Mouse (Mus musculus) thymus, postnatal 14 days (tissue): Measurements from ENCODE around the gene Sipa1l2.

Source experiments
- DNase-seq: peaks from one replicate; pipeline ENCODE4 v3.0.0; 2021

Sipa1l2 gene

DNA sequence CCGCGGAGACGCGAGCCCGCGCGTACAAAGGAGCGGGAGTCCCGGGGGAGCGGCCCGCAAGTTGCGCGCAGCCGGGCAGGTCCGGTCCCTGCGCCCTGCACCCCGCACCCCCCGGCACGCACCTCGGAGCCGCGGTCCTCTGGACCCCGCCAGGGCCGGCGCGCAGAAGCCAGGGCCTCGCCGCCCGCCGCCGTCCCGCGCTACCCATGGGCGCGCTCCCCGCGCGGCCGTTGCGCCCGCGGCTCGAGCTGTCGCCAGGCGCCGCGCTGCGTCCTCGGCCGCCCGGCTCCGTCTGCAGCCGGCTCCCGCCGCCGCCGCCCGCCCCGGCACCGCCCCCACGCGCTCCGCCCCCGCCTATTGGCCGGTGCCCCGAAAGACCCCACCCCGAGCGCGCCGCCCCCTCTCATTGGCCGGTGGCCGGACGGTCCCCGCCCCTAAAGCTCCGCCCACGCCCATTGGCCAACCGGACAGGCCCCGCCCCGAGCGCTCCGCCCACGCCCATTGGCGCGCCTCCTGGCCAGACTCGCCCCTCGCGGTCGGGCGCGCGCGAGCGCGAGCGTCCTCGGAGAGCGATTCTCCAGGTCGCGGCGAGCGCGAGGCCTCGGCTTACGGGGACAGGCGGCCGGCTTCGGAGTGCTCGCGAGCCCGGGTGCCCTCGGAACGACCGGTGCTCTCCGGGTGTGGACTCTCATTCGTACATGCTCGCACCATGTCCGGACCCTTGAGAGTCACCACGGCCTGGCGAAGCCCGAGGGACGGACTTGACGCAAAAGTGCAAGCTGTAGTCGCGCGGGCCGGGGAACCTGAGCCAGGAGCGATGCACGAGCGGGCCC, at the start of gene Sipa1l2:
Gene Sipa1l2, minus strand, starts transcription at position 276 of the 833 bp plus-strand sequence.
- DNase-seq = peak; percentile 99

- no peak for DNase-seq
These were observed 49.1 kb upstream of the Sipa1l2 start for GRCm38 (mm10) chr8:125618543-125619335.

GRCm38 (mm10) chr8:125616935-125617334, 47.3 kb upstream of the Sipa1l2 start:
- no peak for DNase-seq

GRCm38 (mm10) chr8:125616039-125616438, 46.4 kb upstream of the Sipa1l2 start:
- no peak for DNase-seq

- no peak for DNase-seq
These were observed 43.9 kb upstream of the Sipa1l2 start for GRCm38 (mm10) chr8:125613552-125613951.

GRCm38 (mm10) chr8:125611799-125612560, 42.4 kb upstream of the Sipa1l2 start:
- no peak for DNase-seq

GRCm38 (mm10) chr8:125611024-125611798, 41.6 kb upstream of the Sipa1l2 start:
- DNase-seq = no peak

DNA sequence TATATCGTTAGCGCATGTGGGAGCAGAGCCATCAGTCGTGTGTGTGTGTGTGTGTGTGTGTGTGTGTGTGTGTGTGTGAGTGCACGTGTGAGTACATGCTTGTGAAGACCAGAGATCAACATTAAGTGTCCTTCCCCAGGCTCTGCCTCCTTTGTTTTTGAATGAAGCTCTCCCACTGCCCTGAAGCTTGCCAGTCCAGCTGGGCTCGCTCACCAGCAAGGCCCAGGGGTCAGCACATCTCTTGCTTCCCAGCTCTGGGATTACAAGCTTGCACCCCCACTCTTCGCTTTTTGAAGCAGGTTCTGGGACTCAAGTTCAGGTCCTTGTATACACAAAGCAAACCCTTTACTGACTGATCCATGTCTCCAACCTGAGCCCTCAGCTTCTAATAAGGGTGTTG, 40.1 kb upstream of the Sipa1l2 start:
- no peak for DNase-seq

DNA sequence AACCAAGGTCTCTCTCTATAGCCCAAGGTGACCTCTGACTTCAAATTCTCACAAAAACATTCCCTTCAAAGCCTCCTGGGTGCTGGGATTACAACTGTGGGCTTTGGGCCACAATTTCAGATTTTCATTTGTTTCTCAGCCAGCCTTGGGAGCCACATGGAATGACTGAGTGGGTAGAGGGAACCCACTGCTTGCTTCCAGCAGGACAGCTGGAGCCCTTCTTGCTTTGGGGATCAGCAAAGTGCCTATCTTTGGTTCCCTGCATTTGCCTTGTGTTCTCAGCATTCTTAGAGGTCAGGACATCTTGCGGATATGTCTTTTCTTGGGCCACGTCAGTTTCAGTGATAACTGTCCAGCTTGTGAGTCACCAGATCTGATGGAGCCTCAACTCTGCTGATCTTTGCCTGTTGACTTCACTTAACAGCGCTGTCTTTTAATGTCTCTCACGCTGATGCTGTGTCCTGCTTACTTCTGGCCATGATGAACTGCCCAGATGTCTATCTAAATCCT, 38.2 kb upstream of the Sipa1l2 start:
- DNase-seq = no peak

DNA sequence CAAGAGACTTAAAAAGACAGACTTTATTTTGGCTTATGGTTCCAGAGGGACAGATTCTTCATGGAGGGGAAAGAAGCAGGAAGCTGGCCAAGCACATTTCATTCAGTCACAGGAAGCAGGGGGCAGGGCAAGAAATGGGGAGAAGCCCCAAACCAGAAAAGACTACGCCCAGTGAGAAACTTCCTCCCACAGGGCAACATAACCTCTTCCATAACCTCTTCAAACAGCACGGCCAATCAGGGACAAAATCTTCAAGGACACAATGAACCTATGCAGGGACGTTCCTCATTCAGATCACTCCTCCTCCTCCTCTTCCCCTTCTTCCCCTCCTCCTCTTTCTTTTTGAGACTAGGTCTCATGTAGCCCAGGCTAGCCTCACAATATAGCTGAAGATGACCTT, 37.3 kb upstream of the Sipa1l2 start:
- DNase-seq = no peak

- no peak for DNase-seq
These were observed 35.4 kb upstream of the Sipa1l2 start for GRCm38 (mm10) chr8:125604817-125605512.

DNA sequence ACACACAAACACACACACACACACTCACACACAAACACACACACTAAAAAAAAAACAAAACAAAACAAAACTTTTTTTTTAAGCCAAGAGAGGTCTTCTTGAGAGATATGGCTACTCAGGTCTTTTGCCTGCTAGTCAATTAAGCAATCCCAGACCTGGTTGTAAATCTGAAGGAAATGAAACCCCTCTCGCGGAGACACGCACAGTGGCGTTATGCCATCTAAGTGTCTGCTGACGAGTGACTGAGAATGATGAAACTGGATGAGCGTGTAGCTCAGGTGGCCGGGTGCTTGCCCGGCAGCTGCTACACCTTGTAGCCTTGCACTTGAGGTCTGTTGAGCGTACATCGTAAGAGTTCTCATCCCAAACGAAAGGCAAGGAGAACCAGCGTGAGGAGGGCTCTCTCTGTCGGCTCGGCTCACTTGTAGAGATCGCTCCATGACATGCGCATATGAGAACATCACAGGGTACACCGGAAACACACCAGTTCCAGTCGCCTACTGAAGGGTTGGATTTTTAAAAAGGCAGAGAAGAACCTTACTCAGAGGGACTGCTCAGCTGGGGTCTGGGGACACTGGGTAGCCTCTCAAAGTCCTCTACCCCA, 34.7 kb upstream of the Sipa1l2 start:
- no peak for DNase-seq

GRCm38 (mm10) chr8:125603312-125603840, 33.8 kb upstream of the Sipa1l2 start:
- DNase-seq = no peak

GRCm38 (mm10) chr8:125600033-125600686, 30.6 kb upstream of the Sipa1l2 start:
- DNase-seq = no peak

- DNase-seq = no peak
These were observed 26.2 kb upstream of the Sipa1l2 start for GRCm38 (mm10) chr8:125595571-125596508.

- DNase-seq = no peak
These were observed 20.8 kb upstream of the Sipa1l2 start for GRCm38 (mm10) chr8:125590363-125590762.

DNA sequence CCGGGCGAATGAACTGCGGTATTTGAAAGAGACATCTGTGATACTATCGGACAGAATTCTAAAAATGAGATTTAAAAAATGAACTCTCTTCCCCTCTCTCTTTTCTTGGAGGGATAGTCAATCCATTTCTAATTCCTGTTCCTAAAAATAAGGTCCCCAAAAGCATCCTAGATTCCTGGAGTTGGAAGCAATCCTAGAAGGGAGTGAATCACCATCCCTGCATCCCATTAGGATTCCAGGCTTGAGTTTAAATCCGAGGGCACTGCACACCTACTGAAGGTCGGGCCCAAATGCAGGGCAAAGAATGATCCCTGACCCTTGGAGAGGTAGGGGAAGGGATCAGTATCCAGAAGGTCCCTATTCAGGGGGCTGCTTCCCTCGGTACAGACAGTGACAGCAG, 17.0 kb upstream of the Sipa1l2 start:
- DNase-seq = no peak

DNA sequence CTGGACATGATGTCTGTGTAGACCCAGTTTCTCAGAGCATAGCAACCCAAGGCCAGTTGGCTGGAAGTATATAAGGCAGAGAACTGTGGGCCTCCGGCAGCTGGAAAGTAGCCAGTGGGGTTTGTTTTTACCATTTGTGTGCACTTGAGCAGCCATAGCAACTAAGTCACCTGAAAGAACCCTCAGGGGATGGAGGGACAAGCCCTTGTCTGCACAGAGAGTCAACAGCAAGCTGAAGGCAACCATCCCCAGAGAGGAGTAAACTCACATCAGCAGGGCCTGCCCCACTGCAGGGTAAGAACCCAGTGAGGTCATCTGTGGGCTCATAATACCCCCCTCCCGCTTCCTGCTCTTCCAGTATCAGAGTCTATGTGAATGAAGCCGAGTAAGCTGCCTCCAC, 14.7 kb upstream of the Sipa1l2 start:
- no peak for DNase-seq

DNA sequence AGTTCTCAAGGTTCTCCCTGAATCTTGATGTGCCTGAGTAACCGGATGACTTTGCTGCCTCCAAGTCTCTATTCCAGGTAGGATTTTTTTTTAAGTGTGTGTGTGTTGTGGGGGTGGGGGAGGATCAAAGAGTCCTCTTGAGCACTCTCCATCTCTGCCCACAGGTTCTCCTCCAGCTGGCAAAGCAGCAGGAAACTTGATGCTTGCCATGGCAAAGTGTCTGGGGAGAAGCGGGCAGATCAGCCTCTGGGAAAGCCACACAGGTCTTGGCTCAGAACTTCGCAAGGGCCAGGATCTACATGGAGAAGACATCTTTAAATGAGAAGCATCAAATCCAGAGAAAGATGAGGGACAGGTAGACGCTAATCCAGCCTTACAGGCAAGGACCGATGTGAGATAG, 10.8 kb upstream of the Sipa1l2 start:
- DNase-seq = no peak
